Mouse (Mus musculus) lung, postnatal 4 days (tissue): Measurements from ENCODE around the gene St8sia4.

Experiments
- DNase-seq, 2 experiments: peaks; one replicate each; pipeline ENCODE4 v3.0.0; 2021

The St8sia4 gene

DNA sequence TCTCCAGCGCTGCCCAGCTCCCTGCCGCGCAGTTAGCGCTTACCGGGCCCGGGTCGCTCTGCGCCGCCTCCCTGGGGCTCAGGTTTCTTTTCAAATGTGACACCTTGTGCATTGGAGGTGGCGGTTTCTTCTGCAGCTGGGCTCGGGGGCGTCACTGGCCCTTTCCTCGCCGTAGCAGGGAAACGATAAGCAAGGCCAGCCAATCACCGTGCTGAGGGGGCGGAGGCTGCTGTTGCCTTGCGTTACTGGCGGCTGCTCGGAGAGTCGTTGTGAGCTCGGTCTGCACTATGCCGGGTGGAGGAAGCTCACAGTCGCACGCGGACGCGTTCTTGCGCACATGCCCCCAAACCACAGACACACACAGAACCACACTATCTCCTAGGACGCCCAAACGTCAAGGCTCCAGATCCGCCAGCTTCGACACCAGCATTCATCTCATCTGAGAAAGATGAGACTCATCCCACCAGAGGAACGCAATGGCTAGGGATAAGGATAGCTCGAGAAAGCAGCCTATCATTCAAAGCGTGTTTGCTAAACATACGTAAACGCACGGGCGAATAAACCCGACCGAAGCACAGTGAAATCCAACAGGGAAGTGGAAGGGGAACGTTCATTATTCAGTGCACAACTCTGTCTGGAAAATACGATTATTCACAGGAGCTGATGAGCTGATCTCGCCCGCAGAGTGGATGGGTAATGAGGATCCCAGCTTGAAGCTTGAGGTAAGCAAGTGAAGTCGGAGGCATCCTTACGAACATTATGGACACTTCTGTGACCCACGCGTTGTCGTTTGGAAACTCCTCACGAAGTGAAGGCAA, at the start of gene St8sia4:
Gene St8sia4 (minus strand): TSS at position 137 of the 818 bp plus-strand sequence.
- DNase-seq, result peak; percentile 88 to 92

DNA sequence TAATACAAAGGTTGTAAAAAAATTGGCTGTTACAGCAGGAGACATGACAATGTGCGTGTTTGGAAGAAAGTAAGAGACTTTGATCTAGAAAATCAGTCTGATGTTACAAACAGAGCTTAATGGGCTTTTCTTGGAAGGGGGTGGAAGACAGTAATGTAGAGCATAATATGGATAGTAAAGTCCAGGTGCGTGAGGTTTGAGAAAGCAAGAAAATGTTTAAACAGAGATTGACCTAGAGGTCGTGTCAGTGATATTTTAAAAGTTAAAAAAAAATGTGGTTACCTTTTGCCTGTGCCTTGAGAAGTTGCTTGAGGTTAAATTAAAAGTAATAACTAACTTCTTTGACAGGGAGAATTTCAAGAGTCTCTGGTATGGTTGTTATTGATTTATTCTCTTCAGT, 41.8 kb upstream of the St8sia4 start:
- no peak for DNase-seq

DNA sequence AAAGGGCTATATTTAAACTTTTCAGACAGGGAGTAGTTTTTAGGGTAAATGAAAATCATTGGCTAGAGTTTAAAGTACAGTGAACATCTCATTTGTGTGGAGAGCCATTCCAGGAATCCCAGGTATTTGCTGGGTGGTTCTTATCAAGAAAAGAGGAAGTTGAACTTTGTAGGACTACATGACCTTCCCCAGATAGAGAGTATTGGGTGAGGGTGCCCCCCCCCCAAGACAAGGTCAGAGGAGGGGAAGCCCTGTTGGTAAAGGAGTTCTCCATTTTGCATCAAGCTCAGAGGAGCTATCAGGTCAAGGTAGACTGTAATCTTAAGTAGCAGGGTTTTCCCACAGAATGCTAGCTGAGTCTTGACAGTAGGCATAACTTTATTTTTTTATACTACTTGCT, 32.5 kb upstream of the St8sia4 start:
- no peak for DNase-seq

DNA sequence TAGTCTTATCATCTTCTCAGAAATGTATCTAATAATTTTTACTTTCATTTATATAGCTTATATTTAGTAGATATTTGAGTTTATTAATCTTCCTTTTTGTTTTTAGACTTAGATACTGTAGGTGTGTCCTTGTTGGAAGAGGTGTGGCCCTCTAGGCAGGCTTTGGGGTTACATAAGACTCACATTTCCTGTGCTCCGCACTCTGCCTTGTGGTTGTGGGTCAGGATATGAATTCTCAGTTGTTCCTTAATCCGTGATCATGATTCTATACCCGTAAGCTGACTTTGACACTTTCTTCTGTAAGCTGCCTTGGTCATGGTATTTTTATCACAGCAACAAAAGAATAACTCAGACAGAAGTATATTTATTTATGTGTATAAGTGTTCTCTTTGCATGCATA, 6.7 kb upstream of the St8sia4 start:
- no peak for DNase-seq

DNA sequence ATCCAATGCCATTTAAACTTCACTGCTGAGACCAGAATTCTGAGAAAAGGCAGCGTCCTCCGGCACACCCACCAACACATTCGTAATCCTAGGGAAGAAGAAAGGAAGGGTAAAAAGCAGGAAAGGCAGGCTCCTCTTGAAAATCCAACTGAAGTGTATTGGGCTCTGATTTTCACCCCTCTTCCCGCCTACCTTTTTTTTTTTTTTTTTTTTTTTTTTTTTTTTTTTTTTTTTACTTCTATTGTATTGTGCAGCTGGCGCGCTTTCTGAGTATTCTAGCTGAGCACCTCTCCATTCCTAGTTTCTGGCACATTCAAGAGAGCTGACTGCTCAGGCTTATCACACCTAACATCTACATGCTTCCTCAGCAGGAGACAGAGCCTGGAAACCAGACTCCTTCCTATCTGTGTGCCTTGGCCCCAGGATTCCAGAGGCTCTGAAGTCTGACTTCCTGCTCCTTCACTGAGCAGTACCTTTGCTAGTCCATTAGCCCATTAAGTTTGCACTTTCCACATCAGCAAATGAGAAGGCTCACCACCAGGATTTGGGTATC, 958 bp upstream of the St8sia4 start:
- peak in 1 of 2 experiments; percentile 24 for DNase-seq

DNA sequence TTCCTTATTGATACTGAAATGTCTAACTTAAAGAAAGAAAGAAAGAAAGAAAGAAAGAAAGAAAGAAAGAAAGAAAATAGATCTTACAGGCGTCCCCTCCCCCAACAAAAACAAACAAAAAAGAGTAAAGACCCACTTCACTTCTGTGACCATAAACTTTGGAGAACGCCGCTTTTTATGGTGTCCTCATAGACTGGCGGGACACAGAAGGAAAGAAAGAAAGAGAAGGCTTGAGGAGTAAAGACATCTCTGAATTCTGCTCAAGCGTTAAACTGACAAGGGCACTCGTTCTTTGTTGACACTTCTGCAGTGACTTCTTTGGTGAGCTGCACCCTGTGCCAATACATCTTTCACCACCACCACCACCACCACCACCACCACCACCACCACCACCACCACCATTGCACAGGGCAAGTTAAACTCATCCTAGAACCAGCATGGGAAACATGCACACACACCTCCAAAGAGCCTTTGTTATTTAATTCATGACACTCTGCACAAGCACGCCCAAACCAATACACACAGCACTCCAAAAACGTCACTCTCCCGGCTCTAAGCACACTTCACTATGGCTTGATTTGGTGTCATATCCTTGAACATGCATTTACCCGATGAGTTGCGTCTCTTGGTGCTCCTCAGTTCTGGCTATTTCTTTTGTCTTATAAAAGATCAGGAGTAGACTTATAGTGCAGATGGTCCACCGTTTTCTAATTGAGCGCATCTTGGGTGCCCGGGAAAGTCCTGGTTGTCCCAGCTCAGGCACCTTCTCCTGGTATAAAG, 640 bp downstream of the St8sia4 start:
- DNase-seq, result no peak

DNA sequence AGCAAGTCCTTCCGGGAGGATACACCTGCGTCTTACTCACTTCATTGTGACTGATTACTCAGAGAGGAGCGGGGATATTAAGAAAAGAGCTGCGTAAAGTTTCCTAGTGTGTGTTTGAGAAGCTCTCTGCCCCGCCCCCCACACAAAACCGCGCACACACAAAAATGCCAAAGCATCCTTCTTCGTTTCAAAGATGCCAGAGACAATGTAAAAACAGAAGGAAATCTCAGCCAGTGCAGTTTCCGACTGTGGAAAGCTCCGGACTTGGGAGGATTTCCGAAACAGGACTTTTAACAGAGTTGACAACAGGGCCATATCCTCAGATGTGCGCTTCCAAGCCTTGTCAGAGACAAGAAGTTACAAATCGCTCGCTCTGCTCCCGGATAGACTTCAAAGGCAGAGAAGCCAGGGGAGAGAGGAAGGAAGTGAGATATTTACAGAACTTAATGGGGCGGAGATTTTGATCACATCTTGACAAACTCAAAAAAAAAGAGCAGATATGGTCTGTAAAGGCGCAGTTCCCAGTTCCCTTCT, 1.4 kb downstream of the St8sia4 start:
- peak; percentile 55 to 57 for DNase-seq

DNA sequence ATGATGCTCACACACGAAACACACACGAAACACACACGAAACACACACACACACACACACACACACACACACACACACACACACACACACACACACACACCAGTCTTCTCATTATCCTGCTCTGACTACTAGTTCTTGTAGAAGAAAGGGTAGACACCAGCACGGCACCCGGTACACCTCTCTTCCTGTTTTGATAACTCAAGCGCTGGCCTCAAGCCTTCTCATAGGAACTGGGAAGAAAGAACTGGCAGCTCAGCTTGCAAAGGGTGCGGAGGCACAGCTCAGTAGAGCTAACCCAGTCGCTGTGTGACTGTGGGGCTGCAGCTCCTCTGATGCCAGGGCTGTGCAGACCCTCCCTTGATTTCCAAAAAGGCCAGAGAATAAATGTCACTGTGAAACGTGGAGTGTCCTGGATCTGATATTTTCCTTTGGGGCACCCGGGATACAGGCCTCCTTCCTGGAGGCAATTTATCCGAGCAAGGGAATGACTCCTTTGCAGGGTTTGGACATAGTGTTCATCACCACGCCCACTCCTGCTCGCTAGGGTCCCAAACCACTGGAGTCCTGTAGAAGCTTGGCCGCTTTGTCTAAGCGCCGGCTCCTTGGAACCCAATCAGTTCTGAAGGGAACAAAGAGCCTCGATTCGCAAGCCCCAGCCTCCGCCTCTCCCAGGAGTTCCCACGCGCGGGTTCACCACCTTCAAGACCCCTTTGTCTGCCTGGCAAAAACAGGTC, 2.2 kb downstream of the St8sia4 start:
- peak; percentile 32 to 38 for DNase-seq

DNA sequence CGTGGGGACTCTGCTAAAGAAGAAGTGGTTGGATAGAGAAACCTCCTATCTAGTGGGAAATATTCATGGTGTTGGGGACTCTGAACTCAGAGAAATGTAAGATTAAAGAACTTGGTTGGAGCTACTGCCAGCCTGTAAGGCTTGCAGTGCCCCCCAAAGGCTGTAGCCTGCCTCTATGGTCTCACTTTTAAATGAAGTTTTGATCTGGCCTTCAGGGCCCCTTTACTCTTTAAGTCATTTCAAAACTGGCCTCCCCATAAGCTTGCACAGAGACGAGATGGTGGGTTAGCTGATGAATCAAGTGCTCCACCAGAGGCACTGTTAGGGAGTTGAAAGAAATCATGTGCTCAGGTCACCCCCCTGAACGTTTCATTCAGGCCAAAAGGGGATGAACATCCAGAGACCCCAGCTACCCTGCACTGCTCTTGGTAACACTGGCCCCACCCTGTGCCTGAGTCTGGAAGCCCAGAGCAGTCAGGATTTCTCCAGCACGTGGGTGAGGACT, 3.0 kb downstream of the St8sia4 start:
- peak; percentile 14 to 21 for DNase-seq

DNA sequence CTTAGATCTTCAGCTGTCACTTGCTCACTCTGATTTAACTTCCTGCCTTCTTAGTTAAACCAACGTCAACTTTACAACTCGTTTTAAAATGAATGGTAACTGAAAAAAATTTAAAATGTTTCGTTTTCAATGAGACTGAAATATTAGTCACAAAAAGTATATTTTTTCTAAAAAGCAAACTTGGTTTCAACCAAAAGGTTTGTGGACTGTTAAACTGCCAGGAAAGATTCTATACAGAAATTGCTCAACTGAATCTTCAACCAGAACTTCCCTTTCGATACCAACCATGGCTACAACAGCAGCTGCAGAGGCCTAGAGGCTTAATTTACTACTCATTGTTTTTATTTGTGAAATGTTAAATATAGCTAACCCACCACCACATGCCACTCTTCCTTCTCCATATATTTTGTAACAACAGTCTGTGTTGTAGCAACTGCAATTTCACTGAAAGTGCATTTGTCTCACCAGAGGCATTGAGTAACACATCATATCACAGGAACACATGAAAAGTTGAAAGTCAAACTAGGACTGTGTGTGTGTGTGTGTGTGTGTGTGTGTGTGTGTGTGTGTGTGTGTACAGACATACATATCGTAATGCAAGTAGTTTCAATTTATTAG, 10.2 kb downstream of the St8sia4 start:
- DNase-seq, result no peak

DNA sequence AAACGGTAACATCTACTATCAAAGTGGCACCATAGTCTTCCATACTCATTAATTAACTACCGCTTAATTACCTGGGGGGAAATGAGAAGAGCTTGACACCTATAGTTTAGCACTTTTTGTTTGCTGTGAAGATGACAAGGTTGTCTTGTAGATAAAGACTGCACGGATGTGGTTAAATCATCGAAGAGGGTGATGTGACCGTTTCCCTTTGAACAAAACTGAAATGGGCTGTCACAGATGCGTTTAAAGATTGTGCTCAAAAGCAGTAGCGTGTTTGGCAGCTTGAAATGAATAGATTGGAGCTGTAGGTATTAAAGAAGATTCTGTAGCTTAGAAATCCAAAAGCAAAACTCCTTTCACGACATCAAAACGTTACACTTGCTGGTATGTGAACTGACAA, 11.8 kb downstream of the St8sia4 start:
- no peak for DNase-seq

DNA sequence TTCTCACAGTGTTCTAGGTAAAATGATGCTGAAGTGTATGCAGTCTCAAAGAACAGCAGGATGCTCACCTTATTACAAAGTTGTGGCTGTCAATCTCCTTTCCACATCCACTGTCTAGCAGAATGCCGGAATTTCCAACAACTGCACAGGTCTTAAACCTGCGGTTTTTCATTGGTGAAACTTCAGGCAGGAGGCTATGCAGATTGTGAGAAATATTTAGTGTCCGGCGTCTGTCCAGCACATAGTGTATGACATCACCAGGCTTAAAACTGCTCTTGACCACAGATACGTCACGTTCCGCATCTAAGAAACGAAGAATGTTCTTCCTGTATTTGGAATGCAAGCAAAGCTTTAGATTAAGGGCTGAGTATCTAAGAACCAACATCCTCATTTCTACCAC, 13.9 kb downstream of the St8sia4 start:
- DNase-seq, result no peak

DNA sequence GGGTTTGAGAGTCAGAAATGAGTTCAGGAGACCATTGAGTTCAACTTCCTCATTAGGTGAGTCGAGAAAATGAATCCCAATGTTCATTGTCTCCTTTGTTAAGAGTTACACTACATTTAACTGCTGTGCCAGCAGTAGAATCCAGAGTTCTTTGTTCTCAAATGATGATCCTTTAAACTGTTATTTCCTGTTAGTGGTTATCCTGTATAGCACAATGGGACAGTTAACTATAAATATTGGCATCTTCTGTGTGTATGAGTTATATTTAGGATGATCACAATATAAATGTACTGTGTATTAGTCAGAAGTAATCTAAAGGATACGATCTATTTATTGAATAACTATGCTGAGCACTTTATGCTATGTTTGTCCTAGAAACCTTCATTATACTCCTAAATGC, 23.1 kb downstream of the St8sia4 start:
- DNase-seq, result no peak

DNA sequence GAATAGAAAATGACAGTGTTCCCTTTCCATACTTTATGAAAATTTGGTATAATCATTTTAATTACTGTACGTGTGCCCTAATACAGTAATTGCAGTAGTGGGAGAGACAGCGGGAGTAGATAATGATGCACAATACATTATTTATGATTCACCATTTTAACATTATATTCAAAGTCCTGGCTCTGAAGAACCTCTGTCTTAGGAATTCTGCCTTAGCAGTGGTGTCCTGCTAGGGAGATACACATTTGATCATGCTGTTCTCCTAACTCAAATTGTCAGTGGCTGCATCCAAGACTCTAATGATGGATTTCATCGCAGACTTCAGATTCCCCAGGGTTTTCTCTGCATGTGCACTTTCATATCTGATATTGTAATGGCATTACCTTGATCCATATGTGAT, 28.4 kb downstream of the St8sia4 start:
- no peak for DNase-seq

DNA sequence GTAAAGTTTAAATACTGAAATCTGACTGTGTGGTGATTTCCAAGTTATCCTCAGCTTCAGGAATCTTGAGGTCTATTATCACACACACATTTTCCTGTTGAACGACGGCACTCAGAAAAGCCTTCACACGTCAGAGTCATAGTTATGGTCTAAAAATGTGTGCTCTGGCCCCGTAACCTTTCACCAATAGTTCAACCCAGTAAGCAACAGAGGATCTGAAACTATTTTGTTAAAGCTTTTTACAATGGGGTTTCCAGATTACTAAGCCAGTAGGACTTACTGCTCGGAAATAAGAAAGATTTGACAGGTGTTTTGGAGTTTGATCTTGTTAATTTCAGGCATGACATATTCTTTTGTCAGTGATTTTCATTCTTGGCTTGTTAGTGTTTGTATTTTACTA, 43.0 kb downstream of the St8sia4 start:
- no peak for DNase-seq

DNA sequence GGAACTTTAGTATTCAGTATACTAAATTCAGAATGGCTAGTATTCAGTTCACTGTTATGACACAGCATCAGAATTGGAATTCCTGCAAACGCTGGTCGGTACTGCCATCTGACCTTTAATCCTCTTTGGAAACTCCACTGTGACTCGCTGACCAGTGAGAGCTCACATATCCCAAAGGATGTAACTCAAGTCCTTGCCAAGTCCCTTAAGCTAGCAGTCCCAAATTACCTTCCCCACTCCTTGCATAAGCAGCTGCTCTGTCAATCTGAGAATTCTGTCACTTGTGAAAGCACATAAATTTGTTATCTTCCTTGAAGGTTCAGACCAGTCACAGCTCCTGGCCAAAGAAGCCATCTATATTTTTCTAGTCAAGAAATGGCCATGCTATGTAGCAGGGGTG, 48.7 kb downstream of the St8sia4 start:
- no peak for DNase-seq

DNA sequence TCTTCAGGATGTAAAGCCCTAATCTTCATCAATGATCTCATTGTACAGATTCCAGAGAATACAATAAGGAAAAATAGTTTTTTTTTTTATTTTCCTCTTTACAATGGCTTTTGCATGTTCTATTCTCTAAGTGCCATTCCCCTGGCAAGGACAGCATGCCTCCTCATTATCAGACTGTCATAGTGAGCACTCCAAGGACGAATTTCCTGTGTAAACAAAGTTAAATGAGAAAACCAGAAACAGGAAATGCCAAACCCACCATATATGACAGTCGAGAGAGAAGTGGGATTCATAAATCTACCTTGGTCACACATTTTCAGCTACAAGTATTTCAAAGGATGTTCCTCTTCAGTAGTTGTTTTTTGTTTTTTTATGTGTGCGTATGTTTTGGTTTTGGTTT, 49.2 kb downstream of the St8sia4 start:
- no peak for DNase-seq

DNA sequence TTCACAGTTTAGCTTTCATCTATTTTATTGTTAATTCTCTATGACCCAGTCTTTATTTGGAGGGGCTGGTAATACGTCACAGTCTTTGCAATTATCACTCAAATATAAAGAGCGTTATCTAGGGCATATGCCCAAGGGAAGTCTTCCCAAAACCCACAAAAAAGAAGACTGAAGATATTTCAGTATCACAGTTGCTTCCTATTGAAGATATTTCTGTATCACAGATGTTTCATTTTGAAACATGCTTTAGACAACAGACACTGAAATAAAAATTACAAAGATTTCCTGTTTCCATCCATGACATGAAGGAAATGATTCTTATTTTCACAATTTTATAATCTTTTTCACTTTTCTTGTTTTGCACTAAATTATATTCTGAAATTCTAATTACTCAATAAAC, 57.4 kb downstream of the St8sia4 start:
- DNase-seq, result no peak

DNA sequence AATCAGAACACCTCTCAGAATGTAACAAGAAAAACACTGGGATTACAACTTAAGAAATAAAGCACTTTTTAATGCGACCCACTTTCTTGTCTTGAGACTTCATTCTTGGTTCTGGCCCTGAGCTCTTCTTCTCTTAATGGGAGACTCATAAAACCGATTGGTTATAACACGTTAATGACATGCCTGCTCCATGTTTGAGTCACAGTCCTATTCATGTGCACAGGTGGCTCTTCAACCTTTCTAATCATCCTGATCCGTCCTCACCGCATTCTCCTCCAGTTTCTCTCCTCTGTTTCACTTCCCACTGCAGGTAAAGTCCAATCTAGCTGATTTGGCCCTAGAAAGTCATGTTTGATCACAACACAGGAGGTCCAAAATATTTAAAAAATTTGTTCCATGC, 58.3 kb downstream of the St8sia4 start:
- no peak for DNase-seq

DNA sequence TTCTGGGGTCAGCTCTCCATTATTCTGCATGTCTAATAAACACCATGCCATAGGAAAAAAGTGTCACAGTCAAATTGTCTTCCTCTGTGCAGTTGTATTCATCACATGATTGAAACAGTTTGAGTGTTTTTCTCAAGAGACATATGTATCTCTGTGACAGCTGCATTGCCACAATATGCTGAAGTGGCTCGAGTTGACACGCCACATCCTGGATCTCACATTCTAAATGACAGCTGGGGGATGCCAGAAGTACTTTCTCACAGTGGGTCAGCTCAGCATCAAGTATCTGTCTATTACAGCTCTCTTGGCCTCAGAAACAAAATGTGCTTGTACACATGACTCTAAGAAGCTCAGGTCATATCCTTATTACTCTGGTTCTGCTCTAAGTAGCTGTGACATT, 61.9 kb downstream of the St8sia4 start:
- DNase-seq, result peak in 1 of 2 experiments; percentile 57

DNA sequence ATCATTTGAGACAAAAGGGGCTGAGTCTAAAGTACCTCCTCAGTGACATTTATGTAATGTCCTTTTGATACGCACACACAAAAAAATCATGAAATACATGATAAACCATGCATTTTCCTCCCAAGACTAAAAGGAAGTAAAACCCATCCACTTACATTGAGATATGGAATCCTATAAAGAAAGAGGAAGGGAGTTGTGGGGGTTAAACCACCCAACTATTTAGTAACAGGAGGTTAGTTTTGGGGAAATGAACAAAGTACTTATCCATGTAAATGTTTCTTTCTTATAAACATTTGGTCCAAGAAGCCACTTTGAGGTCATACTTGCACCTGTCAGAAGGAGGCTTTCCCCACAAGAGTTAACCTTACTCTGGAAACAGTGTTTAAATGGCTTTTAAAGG, 69.3 kb downstream of the St8sia4 start:
- no peak for DNase-seq

DNA sequence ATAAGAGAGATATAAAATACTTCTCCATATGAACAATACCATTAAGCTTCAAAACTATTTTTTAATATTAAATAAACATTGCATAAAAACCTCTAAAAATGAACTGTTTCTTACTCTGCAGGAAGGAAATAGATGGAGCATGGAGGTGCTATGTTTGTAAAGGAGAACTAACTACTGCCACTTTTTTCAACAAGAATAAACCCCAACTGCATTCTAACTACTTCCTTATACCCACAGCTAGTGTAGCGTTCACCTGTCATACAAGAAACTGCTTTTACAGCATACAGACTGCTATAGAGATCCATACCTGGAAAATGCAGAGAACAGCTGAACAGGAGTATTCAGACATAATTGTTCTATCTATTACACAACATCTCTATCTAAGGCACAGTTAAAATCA, 70.5 kb downstream of the St8sia4 start:
- no peak for DNase-seq
